Mouse (Mus musculus) bone marrow, adult 2 months (tissue): ENCODE data around the gene Urod.

Experiments used
- CTCF ChIP-seq: fragments of 200-500 bp; IDR thresholded peaks from 2 replicates; pipeline ENCODE4 v1.5.1; 2011; ENCODE audit warnings: low read length, control low read depth; ENCODE audit not compliant: control insufficient read depth, insufficient read depth
- POLR2A ChIP-seq: fragments of 200-500 bp; IDR thresholded peaks from 2 replicates; pipeline ENCODE4 v1.6.1; 2011; ENCODE audit warnings: low read depth, mild to moderate bottlenecking, control low read depth, low read length, borderline replicate concordance; ENCODE audit not compliant: control insufficient read depth

- peak; percentile 68 for TF ChIP-seq CTCF
- TF ChIP-seq POLR2A, result no peak
These were observed 8.6 kb upstream of the Urod start for GRCm38 (mm10) chr4:117002543-117003521.
